Mouse (Mus musculus) adrenal gland, adult 8-10 months (tissue): ENCODE measurements at regions not wholly inside any gene's neighbourhood (a gene's known extent, or its start where the extent isn't known, plus 50 kb on each side); places are given as distances from the start of the nearest gene placed in this dataset.

Source experiments
- DNase-seq: peaks from one replicate; pipeline ENCODE4 v3.0.0; 2022

GRCm38 (mm10) chr1:34930571-34930970, 80.8 kb downstream of the Plekhb2 start:
- DNase-seq: no peak

GRCm38 (mm10) chr1:34943196-34943595, 93.4 kb downstream of the Plekhb2 start:
- no peak for DNase-seq

- DNase-seq: peak; percentile 1
Observed at GRCm38 (mm10) chr1:34961633-34962507, 112.1 kb downstream of the Plekhb2 start.

GRCm38 (mm10) chr1:34962508-34962885, 112.7 kb downstream of the Plekhb2 start:
- DNase-seq: no peak

GRCm38 (mm10) chr1:34974801-34975200, 125.0 kb downstream of the Plekhb2 start:
- DNase-seq: no peak

- no peak for DNase-seq
Observed at GRCm38 (mm10) chr1:34978156-34978555, 128.4 kb downstream of the Plekhb2 start.

- no peak for DNase-seq
Observed at GRCm38 (mm10) chr1:34979350-34979749, 129.6 kb downstream of the Plekhb2 start.

- no peak for DNase-seq
Observed at GRCm38 (mm10) chr1:34981934-34982333, 132.2 kb downstream of the Plekhb2 start.

- no peak for DNase-seq
Observed at GRCm38 (mm10) chr1:34982966-34983365, 133.2 kb downstream of the Plekhb2 start.

- no peak for DNase-seq
Observed at GRCm38 (mm10) chr1:34986861-34987260, 137.1 kb downstream of the Plekhb2 start.

GRCm38 (mm10) chr1:34987650-34988221, 138.0 kb downstream of the Plekhb2 start:
- no peak for DNase-seq

GRCm38 (mm10) chr1:34988225-34988624, 138.4 kb downstream of the Plekhb2 start:
- no peak for DNase-seq

- no peak for DNase-seq
Observed at GRCm38 (mm10) chr1:35000801-35001200, 151.0 kb downstream of the Plekhb2 start.

- no peak for DNase-seq
Observed at GRCm38 (mm10) chr1:35017471-35017870, 167.7 kb downstream of the Plekhb2 start.

GRCm38 (mm10) chr1:35032619-35033018, 182.8 kb downstream of the Plekhb2 start:
- DNase-seq: no peak

GRCm38 (mm10) chr1:35072811-35073210, 223.0 kb downstream of the Plekhb2 start:
- DNase-seq: no peak

- no peak for DNase-seq
Observed at GRCm38 (mm10) chr1:35094873-35095272, 245.1 kb downstream of the Plekhb2 start.

GRCm38 (mm10) chr1:35095785-35096184, 246.0 kb downstream of the Plekhb2 start:
- DNase-seq: no peak

GRCm38 (mm10) chr1:35106665-35107064, 256.9 kb downstream of the Plekhb2 start:
- no peak for DNase-seq

GRCm38 (mm10) chr1:35109801-35110200, 260.0 kb downstream of the Plekhb2 start:
- no peak for DNase-seq

GRCm38 (mm10) chr1:35115521-35115920, 265.7 kb downstream of the Plekhb2 start:
- DNase-seq: no peak

- DNase-seq: no peak
Observed at GRCm38 (mm10) chr1:35137907-35138306, 288.1 kb downstream of the Plekhb2 start.

GRCm38 (mm10) chr1:35149036-35149435, 299.3 kb downstream of the Plekhb2 start:
- DNase-seq: no peak

GRCm38 (mm10) chr1:35162506-35162905, 312.7 kb downstream of the Plekhb2 start:
- no peak for DNase-seq
